Mouse (Mus musculus) heart, adult 18-20 months (tissue): ENCODE measurements around the gene Lgi2. TPM values are rescaled to one million over a fixed set of nuclear protein-coding genes. Genes with fewer than 3 reads are reported as not detected.

ENCODE experiments used
- DNase-seq, 2 experiments: peaks; one replicate each; pipeline ENCODE4 v3.0.0; 2021 to 2022; ENCODE audit warnings: mixed read lengths in 1 of 2
- long read RNA-seq, 2 experiments: library from polyadenylated mRNA; stranded (forward); transcript quantifications; one replicate each; pipeline ENCODE4 v2.0.0; 2021
- total RNA-seq, 2 experiments: library from RNA; stranded (reverse); gene quantifications; 2 replicates each; pipeline ENCODE4 v1.2.3; 2021

The Lgi2 gene
- total RNA-seq = under 1 TPM; 0.54 to 0.57 TPM
- long read RNA-seq, experiment 1, full-length matches to known transcripts = 1 of 1 reads
- long read RNA-seq, experiment 1, partial matches to known transcripts = 0 of 1 reads
- long read RNA-seq, experiment 1, other reads (novel, unspliced or antisense) = 0 of 1 reads
- long read RNA-seq, experiment 2 = 0 reads

DNA sequence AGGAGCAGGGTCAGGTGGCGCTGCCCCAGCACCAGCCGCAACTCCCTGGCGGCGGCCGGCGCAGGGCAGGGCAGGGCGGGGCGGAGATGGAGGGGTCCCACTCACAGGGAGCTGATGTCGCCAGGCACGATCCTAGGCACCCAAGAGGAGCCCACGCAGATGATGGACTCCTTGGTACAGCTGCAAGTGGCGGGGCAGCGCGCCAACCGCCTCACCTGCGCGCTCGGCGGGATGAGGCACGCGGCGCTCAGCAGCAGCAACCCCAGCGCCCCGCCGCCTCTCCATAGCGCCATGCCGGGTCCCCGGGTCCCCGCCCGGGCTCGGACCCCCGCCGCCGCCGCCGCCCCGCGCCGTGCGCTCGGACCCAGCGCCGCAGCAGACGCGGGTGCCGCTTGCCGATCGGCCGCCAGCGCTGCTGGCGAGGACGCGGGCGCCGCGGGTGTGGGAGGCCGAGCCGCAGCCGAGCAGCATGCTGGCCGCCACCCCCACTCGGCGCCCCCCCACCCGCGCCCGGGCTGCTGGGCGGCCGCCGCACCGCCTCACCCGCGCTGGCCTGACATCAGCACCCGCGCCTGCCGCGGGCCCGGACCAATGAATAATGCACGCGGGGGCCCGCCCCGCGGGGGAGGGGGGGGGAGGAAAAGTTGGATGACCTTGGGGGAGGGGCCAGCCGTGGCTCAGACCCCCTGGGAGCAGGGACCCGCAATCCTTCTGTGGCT is at the start of gene Lgi2:
Gene Lgi2, minus strand, starts transcription at position 650 of the 719 bp plus-strand sequence.
- DNase-seq = peak in 1 of 2 experiments; percentile 13

DNA sequence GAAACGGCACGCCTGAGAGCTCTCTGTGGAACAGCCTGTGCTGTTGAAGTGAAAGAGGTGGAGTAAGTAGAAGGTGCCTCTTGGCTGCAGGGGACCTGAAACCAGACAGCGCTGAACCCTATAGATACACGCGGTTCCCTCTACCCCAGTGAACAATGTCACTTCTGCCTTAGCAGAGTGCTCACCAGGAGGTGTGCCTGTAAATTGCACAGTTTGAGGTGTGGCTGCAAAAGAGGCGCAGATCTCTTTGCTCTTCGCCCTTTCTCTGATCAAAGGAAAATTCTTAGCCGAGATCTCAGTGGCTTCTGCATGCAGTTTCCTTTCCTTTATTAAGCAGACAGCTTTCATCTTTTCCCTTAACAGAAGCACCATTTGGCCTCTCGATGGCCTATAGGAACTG is 49.2 kb upstream of the Lgi2 start:
- no peak for DNase-seq

- peak in 1 of 2 experiments; percentile 24 for DNase-seq
Measured at GRCm38 (mm10) chr5:52614686-52615085, 48.4 kb upstream of the Lgi2 start.

DNA sequence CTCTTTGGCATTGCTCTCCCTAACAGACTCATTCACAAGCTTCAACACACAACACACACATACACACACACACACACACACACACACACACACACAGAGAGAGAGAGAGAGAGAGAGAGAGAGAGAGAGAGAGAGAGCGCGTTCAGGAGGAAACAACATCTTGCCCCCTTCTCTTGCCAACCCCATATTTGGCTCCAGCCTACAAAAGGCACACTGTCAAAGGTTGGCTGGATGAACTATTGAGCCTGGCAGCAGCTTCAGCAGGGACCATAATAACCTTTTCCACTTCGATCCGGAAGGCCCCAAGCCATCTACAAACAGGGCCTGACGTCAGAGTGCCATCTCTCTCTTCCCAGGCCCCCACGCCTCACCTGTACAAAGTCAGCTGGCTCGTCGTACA is 46.5 kb upstream of the Lgi2 start:
- DNase-seq = no peak

GRCm38 (mm10) chr5:52611315-52611895 is 45.1 kb upstream of the Lgi2 start:
- no peak for DNase-seq

GRCm38 (mm10) chr5:52610306-52610705 is 44.0 kb upstream of the Lgi2 start:
- no peak for DNase-seq

DNA sequence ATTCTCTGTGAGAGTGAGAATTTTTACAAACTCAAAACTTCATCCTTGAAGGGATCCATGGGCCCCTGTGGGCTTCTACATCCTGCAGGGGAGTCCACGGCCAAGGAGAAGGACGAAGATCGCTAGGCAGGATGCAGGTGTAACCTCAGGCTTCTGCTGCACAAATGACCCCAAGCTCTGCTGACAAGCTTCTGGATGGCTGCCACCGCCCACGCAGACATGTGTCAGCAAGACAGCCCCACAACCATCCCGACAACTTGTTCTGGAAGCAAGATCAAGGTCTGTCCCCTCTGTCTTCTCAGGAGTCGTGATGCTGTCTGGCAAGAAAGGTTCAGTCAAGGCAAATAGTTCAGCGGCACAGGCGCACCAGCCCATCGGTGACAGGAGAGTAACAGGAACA is 43.4 kb upstream of the Lgi2 start:
- DNase-seq = no peak

DNA sequence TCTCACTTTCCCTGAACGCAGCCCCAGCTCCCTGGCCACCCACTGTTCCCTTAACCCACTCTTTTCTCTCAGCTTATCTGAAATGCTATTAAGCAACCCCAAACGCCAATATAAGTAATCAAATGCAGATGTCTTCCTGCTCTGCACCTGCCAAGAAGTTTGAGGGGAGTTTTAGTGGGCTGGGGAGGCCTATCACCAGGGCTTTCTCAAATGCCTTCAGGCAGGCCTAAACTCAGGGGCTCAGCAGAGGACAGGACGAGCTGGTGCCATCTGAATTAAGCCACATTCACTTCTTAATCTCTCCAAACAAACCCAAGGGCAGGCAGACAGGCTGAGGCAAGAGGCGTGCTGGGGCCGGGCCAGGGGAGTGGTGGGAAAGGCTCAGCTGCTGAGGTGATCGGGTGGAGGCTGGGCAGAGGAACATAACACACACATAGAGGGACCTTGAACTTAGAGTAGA is 38.4 kb upstream of the Lgi2 start:
- DNase-seq = no peak

DNA sequence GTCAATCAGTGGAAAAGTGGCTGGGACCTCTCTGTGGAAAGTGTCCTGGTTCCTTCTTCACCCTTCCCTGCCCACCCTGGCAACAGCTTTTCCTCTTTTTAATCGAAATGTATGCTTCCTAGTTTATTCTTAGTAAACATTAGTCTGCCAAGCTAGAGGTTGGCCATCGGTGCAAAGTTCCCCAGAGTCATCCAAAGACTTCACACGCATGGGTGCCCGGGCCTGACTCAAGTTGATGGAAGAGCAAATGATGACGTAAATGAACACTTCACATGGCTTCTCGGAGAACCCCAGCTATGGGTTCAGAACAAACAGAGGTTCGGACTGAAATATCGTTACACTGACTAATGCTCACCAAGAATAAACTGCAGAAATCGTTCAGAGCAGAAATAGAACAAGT is 24.4 kb upstream of the Lgi2 start:
- DNase-seq = no peak

DNA sequence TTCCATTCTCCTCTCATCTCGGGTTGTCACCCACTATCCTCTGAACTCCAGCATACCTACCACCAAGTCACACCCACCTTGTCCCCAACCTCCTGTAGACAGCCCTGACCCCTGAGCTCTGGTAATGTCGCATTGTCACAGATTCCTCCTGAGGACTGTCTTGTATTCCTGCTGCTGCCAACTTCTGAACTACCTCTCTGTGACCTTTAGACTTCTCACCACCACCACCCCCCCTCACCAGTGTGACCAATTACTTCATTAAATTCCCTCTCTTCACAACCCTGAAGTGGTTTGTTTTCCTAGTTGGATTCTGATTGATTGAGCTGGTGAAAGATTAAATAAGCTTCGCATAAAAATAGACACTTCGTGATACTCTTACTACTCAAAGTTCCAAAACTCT is 22.4 kb upstream of the Lgi2 start:
- DNase-seq = no peak

- peak; percentile 20 to 22 for DNase-seq
Measured at GRCm38 (mm10) chr5:52587291-52587733, 21.1 kb upstream of the Lgi2 start.

- no peak for DNase-seq
Measured at GRCm38 (mm10) chr5:52572572-52572971, 6.3 kb upstream of the Lgi2 start.

DNA sequence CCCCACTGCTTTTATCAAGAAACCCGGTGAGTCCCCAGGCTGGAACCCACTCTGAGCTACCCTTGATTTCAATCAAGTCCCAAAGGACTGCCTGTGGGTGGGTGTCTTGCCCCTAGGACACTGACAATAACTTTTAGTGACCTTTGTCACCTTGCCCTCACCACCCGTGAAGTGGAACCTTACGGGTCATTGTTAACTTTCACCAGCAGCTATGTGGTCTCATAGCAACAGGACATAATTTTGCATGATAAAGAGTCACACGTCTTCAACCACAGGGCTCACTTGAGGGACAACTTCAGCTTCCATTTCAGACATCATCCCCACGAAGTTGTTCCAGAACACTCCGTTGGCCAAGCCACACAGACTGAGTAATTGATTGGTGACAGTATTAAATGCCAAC is 4.5 kb upstream of the Lgi2 start:
- no peak for DNase-seq

GRCm38 (mm10) chr5:52565214-52565812 is 949 bp downstream of the Lgi2 start:
- DNase-seq = no peak

- DNase-seq = no peak
Measured at GRCm38 (mm10) chr5:52564351-52564750, 1.9 kb downstream of the Lgi2 start.

- peak; percentile 46 to 62 for DNase-seq
Measured at GRCm38 (mm10) chr5:52560240-52560639, 6.0 kb downstream of the Lgi2 start.

DNA sequence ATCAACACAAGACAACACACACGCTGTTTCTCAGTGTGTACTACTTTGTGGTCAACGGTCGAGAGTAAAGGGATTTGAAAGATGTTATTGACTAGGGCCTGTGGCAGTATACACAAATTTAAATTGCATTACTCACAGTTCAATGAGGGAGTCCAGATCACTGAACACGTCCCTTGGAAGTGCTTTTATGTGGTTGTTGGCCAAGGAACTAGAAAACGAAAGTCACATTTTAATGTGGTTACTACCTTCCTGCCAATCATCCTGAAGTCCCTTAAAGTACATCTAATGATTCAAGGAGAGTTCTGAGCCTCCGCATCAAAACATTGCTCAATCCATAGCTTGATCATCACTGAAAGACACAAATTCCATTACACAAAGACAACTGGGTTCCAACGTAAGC is 10.7 kb downstream of the Lgi2 start:
- DNase-seq = no peak

DNA sequence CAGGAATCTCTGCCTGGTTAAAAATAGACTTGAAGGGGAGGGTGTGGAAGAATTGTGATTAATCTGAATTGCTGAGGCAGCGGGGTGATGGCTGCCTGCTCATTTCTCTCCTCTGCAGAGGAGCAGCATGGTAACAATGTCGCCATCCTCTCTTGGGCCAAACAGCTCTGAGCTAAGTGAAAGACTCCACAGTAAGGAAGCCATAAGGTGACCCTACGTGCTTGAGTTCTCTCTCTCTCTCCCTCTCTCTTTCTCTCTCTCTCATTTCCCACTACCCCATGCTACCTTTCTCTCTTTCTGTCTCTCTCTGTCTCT is 15.0 kb downstream of the Lgi2 start:
- no peak for DNase-seq

DNA sequence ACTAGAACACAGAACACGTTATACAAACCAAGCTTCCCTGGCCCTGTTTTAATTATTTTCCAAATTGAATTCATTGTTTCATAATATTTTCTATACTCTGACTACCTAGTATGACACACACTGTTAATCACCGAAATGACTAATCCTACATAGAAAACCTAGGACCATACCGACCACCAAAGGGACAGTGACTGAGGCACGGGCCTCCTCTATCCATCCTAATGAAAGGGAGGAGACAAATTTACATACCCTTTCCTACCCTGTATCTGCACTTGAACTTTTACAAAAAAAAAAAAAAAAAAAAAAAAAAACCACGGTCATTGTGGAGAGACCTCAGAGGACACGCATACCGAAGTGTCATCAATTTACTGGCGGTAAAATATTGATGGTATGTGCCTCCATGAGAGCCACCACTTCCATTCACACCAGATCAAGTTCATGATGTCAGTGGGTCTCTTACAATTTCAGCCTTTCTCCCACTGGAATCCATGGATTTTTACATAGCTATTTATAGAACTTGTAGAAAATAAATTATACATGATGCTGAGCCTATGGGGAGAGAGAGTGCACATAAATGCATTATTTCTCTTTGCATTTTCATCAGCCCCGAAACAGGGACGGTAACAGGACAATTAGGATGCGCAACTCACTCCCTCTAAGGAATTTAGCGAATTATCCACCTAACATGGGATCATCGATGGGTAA is 15.5 kb downstream of the Lgi2 start:
- no peak for DNase-seq

GRCm38 (mm10) chr5:52546950-52547349 is 19.3 kb downstream of the Lgi2 start:
- peak in 1 of 2 experiments; percentile 26 for DNase-seq

- no peak for DNase-seq
Measured at GRCm38 (mm10) chr5:52543770-52544169, 22.5 kb downstream of the Lgi2 start.

GRCm38 (mm10) chr5:52540186-52540585 is 26.1 kb downstream of the Lgi2 start:
- DNase-seq = no peak

GRCm38 (mm10) chr5:52539483-52539882 is 26.8 kb downstream of the Lgi2 start:
- peak; percentile 21 to 47 for DNase-seq
